Mouse (Mus musculus): ENCODE data around the gene Ankrd40.

Gene Ankrd40

DNA sequence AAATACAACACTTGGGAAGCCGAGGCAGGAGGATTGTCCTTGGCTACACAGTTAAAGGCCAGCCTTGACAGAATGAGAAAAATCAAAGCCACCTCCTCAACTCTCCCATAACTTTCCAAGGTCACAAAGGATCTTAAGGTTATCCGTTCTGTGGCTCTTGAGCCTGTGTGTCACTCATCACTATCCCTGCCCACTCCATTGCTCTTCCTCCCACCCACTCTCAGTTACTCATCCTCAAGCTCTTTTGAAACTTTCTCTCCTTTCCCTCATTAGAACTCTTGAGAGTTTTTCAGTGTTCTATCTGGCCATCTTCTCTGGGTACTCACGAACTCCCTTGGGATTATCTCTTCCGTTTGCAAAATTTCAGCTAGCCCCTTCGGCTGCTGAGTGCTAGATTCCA is 3.2 kb upstream of the Ankrd40 start:
- no peak for DNase-seq

- DNase-seq: peak; percentile 69
These were observed 815 bp upstream of the Ankrd40 start for GRCm38 (mm10) chr11:94326961-94327411.

- no peak for DNase-seq
These were observed 834 bp downstream of the Ankrd40 start for GRCm38 (mm10) chr11:94328644-94329025.

DNA sequence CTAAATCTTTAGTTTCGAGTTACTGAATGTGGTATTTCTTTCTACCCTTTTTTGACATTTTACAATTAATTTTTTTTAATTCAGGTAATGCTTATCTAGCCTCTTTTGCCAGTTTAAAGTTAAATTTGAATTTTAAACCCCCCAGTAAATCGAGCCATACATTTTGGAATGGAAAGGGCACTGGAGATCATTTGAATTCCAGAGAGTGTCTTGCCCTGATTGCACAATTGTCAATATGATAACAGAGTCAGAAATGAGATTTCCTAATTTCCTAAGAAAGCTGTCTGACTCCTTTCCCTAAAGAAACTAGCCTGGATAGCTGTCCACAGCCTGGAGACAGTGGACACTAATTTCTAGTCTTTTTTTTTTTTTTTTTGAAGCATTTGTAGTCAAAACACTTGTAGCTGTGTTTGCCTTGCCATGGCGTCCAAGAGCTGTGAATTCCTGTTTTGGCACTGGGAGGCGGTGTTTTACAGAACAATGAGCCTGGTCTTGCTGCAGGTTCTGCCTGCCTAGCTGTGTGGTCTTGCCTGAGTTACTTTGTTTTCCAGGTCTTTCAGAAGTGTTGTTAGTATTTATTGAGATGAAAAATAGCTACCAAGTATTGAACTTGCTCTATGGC is 1.6 kb downstream of the Ankrd40 start:
- peak; percentile 60 for DNase-seq

DNA sequence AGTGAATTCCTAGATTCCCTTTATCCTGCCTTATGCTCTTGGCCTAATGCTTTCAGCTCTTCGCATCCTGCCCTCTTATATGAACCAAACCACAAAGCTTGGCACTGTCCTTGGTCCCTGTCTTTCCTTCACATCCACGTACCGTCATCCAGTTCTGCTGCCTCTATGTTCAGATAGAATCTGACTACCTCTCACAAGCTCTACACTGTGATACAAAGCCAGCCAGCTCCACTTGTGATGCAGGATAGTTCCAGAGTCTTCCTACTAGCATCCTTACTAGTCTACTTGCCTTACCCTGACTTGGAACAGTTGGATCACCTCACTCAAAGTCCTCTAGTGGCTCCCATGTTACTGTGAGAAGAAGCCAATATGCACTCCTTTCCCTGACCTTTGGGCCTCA is 2.4 kb downstream of the Ankrd40 start:
- no peak for DNase-seq

- DNase-seq: no peak
These were observed 4.9 kb downstream of the Ankrd40 start for GRCm38 (mm10) chr11:94332726-94333125.

DNA sequence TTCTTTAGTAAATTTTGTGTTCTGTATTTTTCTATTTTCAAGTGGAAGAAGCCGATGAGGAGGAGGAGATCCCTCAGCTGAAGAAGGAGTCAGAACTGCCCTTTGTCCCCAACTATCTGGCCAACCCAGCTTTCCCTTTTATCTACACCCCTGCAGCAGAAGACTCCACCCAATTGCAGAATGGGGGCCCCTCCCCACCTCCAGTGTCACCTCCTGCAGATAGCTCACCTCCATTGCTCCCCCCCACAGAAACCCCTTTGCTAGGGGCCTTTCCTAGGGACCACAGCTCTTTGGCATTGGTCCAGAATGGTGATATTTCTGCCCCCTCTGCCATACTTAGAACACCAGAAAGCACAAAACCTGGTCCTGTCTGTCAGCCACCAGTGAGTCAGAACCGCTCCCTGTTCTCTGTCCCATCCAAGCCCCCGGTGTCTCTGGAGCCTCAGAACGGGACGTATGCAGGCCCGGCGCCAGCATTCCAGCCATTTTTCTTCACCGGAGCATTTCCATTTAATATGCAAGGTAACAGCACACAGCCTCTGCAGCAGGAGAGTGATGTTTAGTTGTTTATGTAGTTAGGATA is 6.7 kb downstream of the Ankrd40 start:
- no peak for DNase-seq

GRCm38 (mm10) chr11:94336551-94336950 is 8.8 kb downstream of the Ankrd40 start:
- DNase-seq: no peak

DNA sequence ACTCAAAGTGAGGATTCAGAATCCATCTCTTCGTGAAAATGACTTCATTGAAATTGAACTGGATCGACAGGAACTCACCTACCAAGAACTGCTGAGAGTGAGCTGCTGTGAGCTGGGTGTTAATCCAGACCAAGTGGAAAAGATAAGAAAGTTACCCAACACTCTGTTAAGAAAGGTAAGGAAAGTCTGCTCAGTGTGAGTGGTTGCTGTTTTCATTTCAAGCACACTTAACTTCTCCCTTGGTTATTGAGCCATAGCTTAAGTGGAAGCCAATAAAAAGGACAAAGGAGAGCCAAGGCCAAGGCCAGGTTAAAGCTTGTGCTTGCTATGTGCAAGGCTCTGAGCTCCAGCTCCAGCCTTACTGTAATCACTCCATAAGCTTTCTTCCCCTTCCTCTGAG is 10.5 kb downstream of the Ankrd40 start:
- no peak for DNase-seq

- peak; percentile 62 for DNase-seq
These were observed 12.2 kb downstream of the Ankrd40 start for GRCm38 (mm10) chr11:94339732-94340585.

DNA sequence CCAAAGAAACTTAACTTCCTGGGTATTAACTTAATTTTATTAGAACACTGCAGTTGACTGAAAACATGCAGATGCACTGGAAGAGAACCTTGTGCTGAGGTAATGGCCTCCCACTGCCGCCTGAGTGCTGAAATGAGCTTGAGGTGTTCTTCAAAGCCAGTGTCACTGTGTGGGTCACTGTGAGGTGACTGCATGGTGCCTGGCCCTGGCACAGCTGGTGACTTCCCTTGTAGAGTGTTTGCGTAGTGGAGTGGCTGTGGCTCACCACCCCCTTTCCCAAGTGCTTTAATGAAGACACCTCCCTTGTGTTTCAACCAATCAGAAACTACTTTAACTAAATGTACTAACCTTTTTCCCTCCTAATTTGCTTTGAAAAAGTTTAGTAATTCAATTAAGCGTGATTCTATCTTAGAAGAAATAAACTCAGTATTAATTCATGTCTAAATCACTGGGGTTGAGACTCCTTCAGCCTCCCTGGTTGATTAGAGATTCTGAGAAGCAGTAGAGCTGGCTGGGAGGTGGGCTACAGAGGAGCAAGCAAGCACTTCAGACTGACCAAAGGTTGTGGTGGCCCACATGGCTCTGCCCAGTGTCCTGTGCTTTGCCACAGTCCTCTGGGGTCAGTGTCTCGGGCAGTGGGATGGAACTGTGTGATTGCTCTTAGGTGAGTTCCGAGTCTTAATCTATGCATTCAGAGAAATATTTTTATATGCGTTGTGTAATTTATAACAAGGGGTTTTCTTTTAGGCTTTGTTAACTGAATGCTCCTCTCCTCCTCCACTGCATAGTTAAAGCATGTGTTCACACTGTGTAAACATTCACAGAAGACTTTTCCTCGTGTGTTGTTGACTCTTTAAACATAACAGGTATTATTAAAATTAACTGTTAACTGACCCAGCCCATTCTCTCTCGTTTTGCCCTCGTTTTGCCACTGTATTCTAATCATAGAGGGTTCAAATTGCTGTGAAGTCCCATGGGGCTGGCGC is 13.4 kb downstream of the Ankrd40 start:
- DNase-seq: no peak

DNA sequence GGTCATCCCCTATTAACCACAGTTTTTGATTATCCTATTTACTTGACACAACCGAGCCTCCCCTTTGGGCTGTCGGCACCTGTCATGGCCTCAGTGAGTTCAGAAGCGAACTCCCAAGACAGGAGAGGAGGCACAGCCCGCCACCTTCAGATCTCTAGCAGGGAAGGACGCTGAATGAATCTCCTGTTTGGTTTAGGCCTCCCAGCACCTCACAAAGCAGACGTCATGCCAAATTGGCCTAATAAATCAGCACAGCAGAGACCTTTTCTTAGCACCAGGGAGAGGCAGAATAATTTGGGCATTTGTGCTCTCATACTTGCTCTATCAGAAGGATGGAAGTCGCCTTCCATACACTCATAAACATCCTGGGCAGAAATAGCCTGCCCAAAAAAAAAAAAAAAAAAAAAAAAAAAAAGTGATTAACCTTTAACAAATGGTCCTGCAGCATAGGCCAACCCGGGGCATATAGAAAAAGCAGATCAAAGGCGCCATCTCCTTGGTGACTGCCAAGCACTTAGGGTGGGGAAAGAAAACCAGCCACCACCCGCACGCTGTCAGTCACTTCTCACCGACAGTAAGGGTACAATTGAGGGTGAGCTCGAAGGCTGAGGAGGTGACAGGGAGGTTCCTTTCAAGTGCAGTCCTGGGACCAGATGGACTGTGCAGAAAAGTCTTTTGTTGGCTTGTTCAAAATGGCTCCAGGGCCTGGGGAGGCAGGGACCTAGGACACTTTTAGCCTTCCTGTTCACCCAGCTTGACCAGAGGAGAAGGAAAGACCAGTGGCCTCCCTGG is 14.5 kb downstream of the Ankrd40 start:
- DNase-seq: no peak

GRCm38 (mm10) chr11:94343955-94344358 is 16.2 kb downstream of the Ankrd40 start:
- no peak for DNase-seq

GRCm38 (mm10) chr11:94344470-94344869 is 16.7 kb downstream of the Ankrd40 start:
- DNase-seq: no peak

GRCm38 (mm10) chr11:94345926-94346325 is 18.1 kb downstream of the Ankrd40 start:
- no peak for DNase-seq

DNA sequence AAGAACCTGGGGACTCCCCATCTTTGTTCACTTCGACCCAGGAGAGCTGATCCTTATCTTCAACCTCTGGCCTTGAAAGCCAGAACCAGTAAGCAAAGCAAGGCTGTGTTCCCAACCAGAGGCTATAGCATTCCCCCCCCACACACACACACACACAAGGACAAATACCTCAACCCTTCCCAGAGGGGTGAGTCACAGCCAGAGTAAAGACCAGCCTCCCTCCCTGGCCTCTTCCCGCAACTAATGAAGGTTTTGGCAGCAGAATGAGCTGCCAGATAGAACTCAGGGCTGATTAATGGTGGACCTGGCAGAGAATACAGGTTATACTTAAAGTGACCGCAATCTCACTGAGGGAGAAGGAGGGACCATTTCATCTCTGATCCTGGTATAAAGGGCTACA is 18.8 kb downstream of the Ankrd40 start:
- no peak for DNase-seq

DNA sequence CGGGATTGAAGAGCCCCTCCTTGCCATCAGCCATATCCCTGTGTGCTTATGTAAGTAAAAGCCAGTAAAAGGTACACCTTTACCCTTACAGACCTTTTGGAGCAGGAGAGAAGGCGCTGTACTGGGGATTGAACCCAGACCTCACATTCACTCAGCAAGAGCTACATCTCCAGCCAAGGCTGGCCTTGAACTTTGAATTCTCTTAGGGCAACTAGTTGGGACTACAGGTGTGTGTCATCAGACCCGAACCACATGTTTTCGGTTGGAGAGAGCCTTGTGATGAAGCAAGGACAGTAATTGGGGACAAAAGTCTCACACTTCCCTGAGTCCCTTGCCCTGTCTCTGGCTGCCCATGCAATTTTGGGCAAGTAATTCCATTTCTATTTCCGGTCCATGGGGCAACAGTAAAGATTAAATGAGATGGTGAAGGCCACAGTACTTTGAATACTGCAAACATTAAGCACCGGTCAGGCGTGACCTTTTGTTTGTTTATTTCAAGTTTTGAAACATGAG is 19.3 kb downstream of the Ankrd40 start:
- DNase-seq: no peak

DNA sequence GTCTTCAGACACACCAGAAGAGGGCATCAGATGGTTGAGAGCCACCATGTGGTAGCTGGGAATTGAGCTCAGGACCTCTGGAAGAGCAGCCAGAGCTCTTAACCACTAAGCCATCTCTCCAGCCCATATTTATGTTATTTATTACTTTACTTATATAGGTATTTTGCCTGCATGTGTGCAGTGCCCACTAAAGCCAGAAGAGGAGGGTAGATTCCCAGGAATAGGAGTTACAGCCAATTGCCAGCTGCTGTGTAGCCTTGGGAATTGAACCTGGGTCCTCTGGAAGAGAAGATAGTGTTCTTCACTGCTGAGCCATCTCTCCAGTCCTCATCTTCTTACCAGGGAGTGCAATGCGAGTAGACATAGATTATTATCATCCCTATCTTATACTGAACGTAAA is 22.0 kb downstream of the Ankrd40 start:
- no peak for DNase-seq

DNA sequence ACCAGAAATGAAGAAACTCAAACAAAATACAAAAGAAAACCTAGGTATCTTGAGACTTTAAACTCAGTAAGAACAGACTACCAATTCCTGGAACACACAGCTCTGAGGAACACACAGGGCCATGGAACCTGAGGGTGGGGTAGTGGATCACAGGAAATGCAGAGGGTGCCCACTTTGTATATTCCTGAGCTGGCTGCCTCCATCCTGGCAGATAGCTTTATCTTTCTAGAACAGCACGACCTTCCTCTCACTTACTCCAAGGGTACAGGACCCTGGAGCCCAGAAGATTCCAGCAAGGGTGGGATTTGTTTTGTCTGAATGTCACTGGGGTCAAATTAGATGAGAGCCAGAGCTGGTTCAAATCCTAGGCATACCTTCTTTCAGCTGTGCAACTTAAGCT is 22.5 kb downstream of the Ankrd40 start:
- no peak for DNase-seq

- DNase-seq: no peak
These were observed 23.3 kb downstream of the Ankrd40 start for GRCm38 (mm10) chr11:94351094-94351493.

DNA sequence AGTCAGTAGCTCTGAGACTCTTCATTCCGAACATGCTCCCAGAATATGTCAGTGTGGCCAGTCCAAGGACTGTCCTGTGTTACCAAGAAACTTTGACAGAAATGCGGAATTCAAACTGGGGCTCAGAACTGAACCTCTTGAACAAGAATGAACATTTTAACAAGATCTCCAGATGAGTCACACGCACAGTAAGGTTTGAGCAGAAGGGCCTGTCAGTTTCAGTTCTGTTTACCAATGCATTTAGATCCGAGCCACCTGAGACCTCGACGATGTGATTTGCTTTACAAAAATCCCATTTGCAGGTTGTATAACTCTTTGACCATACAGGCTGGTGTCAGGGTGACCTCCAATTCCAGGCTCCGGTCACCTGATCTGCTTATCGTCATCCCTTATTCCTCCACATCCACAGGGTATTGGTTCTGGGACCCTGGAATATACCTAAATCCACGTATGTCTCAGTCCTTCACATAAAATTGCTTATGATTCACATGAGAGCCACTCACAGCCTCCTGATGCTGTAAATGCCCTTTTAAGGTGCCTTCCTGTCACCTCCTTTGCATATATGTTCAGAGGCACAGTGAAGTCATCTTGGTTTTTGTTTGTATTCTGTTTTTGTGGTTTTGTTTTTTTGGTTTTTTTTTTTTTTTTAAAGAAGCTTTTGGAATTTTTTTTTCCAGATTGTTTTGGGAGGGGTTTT is 27.9 kb downstream of the Ankrd40 start:
- DNase-seq: no peak
